Mouse (Mus musculus) spleen, adult 18-20 months (tissue): ENCODE measurements around the gene Tgfb2.

Experiments used
- DNase-seq, 2 experiments: peaks; one replicate each; pipeline ENCODE4 v3.0.0; 2022; ENCODE audit warnings: mixed read lengths in 2 of 2

Tgfb2 gene

DNA sequence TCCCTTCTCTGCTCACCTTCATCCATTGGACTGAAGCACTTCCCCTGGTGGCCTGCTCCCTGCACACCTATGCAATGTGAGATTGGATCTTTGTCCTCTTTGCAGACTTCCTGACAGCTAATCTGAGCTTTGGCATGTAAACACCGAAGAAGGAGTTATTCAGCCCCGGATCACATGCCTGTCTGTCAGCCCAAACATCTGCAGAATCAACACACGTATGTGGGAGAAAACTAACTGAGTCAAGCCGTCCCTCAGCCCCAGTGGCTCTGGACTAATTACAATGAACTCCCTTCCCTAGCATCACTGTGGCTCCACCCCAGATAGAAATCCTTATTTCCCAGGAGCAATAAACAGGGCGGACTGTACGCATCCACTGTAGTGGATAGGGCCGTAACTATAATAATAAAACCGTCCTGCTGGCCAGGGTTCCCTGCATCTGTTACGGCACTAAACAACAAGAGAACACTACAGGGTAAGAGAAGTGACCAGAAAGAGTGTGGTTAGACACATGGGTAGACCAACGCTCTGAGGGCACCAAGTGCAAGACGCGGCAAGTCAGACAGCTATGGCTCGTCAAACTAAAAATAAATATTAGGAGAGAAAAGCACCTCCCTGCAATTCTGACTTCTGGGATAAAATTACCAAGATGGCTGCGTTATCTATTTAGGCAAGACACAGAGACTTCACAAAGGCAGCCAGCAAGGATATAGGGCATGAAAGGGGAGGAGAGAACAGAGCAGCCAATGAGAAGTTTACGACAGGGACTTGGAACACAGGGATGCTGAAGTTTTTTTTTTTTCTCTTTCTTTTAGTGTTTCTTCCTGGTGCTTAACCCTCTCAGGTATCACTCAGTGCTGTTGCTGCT, 3.2 kb downstream of the Tgfb2 start:
- DNase-seq: no peak

DNA sequence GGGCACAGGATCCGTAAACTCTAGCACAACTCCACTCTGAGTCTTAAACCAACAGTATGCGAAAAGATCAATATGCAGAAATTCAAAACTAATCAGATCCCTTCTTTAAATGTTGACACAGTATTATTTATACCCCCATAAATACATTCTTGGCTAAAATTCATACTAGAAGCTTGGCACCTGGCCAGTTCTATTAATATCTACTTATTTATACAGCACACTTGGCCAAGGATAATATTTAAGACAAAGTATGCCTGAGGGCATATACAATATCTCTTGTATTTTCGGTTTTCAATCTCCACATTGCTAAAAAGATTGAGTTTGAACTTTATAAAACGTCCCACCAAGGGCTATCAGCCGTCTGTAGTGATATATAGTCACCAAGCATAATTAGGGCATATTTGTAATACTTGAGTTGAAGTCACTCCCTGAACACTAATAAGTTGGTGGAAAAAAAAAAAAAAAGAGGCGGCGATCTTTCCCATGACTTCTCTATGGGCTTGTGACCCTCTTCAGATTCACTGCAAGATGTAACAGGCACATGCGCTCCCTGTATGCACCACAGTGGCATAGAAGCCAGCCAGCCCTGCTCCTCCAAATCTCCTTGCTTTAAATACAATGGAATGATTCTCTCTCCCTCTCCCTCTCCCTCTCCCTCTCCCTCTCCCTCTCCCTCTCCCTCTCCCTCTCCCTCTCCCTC, 4.4 kb downstream of the Tgfb2 start:
- DNase-seq: no peak

DNA sequence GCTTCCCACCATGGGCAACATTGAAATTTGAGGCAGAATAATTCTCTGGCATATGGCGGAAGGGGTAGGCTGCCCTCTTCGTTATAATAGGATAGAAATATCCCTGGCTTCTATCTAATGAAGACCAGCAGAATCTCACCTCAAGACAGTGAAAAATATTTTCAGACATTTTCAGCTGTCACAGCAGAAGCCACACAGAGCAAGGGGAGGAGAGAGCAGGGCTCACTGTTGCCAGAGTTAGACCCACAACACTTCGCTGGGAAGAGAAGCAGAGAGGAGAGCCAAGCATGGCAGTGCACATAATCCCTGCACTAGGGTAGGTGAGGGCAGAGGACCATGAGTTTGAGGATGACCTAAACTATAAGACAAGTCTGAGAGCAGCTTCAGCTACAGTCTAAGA, 5.3 kb downstream of the Tgfb2 start:
- no peak for DNase-seq

DNA sequence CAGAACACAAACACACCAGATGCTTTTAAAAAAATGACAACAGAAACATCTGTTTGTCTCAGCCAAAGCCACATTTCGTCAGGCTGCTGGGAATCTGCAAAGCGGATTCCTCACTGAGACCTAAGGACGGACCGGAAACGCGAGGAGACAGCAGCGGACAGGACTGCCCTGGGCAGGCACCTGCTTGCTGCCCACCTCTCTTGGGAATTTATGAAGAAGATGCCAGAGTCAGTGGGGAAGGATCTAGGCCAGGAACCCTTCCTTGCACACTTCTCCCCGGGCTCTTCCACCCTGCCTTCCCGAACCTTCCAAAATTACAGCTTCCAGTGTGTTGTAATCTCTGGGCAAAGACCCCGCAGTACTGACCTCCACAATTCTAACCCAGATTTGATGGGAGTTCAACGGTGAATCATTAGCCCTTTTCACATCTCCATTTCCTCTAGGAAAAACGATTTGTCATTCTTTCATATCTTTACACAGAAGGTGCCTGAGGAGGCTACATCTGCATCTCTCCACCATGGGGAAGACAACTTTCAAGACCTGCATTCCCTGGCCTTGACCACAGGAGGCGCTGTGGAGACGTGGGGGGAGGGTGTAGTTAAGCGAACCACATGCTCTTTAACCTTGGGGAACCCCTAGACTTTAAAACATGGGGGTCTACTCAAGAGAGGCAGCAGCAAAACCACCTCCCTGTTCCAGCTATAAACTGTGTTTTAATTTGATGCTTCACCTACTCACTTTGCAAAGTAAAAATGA, 7.0 kb downstream of the Tgfb2 start:
- no peak for DNase-seq

DNA sequence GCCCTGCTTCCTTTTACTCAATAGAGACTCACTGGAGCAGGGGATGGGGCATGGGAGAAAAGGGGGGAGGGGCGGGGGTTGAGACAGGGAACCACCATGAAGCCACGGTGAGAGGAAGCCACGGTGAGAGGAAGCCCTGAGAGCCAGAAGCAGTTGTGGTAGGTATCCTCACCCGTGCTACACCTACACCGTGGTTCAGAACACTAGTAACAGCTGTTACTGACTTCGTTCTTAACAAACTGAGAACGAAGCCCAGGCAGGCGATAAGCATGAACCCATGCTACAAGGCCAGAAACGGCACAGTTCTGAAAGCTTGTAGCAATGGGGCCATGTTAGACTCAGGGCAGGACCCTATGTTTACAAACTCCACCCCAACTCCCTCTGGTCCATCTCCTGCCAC, 9.6 kb downstream of the Tgfb2 start:
- DNase-seq: no peak

DNA sequence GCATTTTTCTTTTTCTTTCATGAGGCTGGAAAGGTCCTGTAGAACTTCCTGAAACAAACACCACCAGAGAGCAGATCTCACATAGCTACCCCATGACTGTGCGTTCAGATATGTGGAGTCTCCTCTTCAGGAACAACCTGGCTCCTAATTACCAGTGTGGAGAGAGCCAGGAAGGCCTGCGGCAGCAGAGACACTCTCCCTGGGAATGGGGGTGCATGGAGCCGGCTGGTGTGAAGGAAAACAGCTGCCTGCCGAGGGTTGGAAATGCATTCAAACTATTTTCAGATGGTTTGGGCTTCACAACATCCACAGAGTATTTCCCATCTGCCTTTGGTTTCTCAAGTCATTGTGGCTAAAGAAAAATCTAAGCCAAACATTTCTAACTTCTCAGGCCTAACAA, 10.4 kb downstream of the Tgfb2 start:
- no peak for DNase-seq

DNA sequence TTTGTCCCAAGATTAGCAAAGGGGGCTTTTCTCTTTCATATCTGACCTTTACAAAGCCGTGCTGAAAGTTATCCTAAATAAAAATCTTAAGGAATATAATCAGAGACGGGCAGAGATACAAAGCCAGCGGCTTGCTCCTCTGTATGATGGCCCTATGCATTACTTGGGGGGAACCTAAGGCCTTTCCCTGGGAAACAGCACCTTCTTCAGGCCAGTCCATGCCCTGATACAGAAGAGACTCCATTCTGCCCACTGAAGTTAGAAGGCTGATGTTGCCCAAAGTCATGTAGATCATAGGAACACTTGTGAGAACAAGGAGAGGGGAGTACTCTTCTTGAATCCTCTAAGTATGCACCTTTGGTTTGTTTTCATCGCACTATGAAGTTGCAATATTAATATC, 13.4 kb downstream of the Tgfb2 start:
- DNase-seq: no peak

DNA sequence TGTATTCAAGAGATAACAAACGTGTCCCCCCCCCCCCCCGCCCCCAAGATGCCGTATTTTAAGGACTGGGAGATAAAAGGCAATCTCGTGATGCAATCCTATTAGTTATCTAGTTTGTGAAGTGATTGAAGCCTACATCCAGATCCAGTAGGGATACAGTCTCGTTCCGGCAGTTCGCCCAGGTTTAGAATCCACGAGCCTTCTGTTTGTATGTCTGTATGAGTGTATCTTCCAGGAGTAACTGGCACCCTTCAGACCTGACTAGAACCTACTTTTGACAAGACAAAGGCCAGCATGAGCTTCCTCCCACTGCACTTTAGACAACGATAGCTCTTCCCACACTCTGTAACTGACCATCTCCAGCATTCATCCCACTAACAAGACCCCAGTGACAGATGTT, 14.1 kb downstream of the Tgfb2 start:
- DNase-seq: no peak

DNA sequence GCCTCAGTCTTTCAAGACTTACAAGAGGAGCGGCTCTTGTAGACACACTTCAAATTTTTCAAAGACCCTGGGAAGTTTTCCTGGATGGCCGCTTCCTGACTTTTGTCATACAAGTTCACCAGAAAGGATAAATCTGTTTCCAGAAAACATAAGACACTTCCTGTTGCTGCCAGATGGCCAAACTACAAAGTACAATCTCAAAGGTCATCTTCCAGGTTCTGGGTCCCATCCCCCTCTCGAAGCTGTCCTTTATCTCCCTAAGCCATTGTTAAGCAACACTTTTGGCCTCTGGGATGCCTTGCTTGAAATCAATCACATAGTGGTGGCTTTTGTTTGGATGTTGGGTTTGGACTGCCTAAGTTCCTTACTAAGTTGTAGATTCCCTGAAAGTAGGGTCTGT, 21.7 kb downstream of the Tgfb2 start:
- no peak for DNase-seq

DNA sequence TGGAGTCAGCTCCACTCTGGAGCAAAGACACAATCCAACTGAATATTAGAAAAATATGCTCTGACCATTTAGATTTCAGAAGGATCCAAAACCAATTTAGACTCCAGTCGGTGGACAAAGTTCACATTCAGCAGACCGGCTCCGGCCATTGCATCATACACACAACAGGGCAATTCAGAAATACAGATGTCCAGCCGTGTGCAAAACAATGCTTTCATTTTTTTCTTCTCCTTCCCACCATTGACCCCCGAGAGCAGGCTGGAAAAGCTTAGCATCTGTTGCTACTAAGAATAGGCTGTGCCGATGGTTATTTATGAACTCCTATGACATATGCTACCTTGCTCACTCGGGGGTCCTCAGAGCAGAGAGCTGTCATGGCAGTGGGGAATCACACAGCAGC, 23.2 kb downstream of the Tgfb2 start:
- DNase-seq: no peak

DNA sequence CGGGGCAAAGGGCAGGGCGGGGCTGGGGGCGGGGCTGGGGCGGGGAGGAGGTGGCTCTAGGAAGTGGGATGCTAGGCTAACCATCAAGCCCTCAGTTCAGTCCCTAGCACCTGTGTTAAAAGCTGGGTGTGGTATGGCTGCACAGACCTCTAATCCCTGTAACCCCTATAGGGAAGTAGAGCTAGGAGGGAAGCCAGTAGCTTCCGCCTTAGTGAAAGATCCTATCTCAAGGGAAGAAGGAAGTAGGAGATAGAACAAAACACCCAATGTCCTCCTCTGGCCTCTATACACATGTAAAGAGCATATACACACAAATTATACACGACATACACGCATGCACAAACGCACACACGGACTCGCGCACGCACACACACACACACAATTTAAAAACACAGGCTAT, 28.2 kb downstream of the Tgfb2 start:
- DNase-seq: no peak

DNA sequence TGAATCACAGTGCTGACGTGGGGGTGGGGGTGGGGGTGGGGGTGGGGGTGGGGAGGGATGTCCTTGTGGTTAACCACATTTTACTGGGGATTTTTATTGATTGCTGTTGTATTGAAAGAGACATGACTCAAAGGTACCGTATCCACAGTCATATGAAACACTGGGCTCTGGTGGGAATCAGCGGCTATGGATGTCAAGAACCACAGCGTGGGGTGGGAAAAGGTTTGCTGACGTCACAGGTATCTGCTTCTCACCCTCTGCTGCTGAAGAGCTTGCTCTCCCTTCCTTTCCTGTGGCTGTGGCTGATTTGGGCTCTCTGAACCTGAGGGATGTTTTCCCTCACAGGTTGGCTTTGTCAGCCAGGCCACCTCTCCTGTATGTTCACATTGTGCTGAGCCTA, 29.6 kb downstream of the Tgfb2 start:
- DNase-seq: no peak

DNA sequence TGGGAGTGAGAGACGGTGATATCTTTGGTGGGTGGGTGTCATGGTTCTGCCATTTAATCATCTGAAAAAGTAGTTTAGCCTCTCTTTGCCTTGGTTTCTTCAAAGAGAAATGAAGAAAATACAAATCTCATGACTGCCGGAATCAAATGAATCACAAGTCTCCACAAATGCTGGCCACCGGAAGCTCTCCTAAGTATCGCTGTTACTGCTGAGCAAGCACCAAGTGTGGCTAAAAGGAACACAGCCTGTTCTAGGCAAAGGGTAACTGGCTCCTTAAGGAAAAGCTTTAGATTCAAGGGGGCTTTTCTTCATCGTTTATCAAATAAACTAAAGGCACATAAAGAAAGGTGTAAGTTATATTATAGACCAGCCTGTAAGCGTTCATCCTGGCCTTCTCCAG, 30.5 kb downstream of the Tgfb2 start:
- no peak for DNase-seq

DNA sequence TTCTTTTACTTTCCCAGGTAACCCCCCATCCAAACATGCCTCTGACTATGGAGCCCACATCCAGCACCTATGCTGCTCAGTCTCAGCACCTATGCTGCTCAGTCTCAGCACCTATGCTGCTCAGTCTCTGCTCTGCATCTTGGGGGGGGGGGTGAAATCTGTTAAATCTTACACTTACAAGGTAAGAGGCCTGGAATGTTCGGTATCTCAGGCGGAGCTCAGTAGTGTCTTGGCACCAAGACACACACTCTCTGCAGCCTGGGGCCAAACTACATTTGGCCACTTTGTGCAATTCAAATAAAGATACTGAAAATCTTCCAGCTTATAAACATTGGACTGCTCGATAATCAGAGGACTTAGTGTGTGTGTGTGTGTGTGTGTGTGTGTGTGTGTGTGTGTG, 31.2 kb downstream of the Tgfb2 start:
- DNase-seq: no peak

DNA sequence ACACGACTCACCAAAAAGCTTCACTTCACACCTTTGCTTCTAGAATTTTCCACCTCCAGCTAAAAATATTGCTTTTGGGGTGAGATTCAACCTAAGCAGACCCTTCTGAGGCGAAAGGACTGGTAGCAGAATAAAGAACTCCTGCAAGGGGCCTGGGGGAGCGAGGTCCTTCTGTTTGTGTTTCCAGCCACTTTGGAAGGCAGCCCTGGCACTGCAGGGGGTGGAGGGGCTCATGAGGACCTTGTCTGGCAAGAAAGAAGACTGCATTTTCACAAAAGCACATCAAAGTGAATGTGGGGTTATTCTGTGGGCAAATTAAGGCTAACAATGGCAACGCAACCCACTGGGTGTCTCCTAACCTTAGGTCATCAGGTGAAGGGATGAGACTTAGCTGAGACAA, 32.6 kb downstream of the Tgfb2 start:
- no peak for DNase-seq

DNA sequence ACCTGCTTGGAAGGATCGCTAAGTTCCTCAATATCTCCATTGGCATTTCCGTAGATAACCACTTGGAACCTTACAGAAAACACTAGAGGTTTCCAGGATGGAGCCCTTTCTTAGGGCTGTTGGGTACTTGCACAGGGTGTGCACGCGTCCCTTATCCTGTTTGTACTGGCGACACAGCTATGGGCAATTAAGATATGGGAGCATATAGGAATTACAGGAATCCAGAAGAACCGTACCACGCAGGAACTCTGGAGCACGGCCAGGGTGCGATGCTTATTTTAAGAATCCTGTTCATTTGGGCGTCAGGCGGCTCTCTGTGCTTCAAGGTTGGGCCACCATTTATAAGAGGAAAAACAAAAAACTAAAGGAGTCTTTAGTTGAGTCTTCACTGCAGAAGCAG, 42.4 kb downstream of the Tgfb2 start:
- DNase-seq: no peak

DNA sequence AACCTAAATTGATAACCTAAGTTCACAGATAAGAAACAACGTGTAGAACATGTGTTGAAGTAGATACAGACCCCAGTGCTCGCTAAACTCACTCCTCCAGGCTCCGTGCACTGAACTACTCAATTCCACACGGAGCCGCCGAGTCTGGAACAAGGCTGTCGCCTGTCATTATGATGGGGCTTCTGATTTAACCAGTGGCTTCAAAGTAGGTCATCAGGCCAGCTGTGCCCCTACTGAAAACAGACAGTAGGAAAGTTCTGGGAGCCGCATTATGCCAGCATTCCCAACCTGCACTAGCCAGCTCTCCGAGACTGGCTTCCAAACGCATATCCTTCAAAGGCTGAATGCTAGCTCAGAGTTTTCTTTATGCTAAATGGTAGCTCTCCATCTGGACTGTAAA, 42.8 kb downstream of the Tgfb2 start:
- no peak for DNase-seq

DNA sequence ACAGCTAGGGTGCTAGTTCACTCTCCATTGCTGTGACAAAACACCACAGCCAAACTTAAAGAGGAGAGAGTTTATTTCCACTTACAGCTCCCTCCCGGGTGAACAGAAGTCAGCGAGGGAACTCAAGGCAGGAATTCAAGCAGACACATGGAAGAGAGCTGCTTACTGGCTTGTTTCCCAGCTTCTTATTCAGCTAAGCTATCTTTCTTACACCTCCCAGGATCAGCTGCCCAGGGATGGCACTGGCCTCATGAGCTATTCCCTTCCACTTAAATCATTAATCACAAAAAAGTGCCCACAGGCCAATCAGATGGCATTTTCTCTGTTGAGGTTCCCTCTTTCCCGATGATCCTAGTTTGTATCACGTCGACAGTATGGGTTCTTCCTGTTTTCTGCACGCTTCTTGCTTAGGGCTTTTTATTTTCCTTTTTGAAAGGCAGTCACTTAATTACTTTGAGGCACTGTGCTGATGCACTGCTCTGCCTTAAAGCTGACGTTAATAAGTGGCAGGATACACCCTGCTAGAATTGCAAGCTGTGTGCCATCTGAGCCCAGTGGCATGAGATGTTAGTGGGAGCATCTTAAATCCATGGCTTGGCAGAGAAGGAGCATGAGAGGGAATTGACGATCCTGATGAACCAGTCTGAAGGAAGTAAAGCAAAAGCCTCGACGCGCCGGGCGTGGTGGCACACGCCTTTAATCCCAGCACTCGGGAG, 44.4 kb downstream of the Tgfb2 start:
- DNase-seq: no peak

DNA sequence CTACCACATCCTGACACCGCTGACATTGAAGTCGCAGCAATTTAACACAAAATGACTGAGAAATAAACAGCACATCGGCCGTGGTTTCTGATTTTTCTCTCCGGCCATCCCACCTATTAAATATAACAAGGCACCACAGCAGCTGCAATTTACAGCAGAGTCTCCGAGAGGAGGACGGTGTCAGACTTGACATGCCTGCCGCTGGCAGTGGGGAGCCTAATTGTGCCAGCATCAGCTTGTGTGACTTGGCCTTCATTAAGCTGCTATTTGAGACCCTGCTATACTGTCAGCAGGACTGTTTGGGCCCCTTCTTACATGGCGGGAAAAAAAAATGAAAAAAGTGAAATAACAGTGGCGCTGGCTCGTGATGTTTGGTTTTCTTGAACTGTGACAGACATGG, 47.0 kb downstream of the Tgfb2 start:
- DNase-seq: no peak

DNA sequence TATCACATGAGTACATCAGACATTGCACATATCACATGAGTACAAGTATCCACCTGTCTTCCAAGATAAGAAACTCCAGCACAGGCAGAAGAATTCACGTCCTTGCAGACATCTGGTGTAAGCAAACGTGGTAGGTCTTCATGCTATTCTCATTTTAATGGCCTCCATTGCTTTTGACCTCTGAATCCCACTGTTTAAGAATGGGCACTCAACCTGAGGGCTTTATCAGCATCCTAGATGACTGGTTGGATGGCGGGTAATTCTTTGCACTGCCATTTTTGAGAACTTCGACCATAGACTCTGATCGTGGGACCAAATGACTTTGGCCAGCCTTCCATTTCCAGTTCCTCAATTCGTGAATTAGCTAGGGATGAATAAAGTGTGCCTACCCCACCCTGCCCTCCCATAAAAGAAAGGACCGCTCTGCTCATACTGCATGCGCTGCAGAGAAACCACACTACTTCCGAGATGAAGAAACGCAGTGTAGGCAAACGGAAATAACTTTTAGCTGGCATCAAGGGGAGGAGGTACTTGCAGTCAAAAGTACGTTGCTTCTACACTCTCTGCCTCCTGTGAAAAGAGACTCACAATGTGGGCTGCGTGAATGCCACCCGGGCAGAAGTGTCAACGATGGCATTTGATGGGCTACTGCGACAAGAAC, 48.1 kb downstream of the Tgfb2 start:
- no peak for DNase-seq

DNA sequence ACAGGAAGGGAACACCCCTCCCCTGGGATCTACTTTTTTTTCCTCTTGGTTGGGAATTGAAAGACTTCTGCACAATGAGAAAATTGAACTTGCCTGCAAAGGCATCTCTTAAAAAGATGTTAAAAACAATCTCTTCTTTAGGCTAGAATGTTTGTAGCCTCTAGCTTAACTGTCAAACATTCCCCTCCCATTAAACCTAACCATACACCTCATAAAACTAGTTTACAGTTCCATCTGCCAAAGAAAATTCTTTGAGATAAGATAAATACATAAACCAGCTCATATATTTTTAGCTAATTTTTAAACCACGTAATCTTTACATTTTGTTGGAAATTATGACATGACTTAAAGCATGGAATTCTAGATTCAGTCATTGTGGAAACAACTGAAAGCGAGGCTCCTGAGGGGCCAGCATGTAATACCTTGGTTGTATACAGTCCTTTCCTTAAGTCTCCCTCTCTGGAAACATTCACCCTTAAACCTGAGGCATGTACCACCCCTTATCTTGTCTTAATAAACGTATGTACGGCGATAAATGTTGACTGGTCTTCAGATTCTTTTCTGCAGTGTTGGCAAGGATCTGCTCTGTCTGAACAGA, 49.0 kb downstream of the Tgfb2 start:
- DNase-seq: no peak

DNA sequence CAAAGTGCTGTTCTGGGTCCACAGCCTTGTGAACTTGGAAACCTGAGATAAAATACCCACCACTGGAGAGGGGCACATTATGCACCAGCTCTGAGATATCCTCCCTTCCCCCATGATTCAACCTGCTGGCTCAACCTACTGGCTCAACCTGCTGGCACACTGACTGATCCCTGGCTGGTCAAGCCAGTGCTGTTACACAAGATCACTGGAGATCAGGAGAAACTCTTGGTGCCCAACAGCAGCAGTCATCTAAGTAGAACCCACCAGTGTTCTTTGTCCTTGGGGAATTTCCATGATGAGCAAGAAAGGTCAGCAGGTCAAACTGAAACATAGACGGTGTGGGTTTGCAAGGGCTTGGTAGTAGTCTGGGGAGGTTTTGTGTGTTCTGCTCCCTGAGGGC, 49.6 kb downstream of the Tgfb2 start:
- DNase-seq: no peak
